Mouse (Mus musculus): ENCODE data around the gene Pgm2l1. TPM values are rescaled to one million over a fixed set of nuclear protein-coding genes. Genes with fewer than 3 reads are reported as not detected.
"Not testable (repeated sequence)": the region's sequence is repeated elsewhere in the genome, so short reads cannot be mapped to it uniquely, and the experiment has no call there.

The Pgm2l1 gene
- total RNA-seq, 2 experiments from 2014 or later: 250 to 271 TPM

DNA sequence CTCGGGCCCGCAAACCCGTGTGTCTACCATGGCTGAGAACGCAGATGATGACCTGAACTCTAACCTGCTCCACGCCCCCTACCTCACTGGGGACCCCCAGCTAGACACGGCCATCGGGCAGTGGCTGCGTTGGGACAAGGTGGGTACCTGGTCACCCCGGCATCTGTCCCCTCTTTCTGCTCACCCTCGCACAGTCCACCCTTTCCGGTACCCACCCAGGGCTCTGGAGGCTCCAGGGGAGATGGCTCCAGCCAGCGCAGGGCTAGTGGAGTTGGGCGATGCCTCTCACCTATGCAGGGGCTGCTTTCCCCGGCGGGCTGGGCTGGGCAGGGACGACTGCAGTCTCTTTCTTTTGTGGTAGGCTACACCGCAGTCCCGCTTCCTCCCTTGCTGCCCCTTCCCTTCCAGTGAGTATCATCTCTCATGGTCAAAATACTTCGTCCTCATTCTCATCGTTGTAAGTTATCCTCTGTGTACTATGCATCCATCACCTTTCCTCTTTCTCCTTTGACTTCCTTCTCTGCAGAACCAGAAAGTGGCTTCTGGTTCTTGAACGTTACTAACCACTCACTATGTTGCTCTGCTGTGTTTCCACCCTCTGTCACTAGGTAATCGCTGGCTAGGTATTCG, 817 bp downstream of the Pgm2l1 start:
- peak in 1 of 2 experiments; percentile 26 for DNase-seq (ENCODE audit: low spot score in 2 of 2)

DNA sequence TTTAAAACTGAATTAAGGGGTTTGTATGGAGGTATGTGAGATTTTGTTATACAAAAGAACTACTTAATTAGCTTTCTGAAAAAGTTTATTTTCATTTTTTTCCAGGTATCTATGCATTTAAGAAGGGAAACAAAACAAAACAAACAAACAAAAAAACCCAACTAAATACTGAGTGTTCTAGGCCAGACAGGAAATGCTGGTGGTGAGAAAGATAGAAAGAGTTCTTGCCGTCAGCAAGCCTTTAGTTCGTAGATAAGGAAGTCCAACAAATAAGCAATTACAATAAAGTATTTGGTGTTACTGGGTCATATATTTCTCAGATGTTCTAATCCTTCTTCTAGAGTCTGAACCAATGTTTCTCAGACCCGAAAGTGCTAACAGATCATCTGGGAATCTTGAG, 1.8 kb downstream of the Pgm2l1 start:
- DNase-seq (ENCODE audit: low spot score in 2 of 2): no peak

DNA sequence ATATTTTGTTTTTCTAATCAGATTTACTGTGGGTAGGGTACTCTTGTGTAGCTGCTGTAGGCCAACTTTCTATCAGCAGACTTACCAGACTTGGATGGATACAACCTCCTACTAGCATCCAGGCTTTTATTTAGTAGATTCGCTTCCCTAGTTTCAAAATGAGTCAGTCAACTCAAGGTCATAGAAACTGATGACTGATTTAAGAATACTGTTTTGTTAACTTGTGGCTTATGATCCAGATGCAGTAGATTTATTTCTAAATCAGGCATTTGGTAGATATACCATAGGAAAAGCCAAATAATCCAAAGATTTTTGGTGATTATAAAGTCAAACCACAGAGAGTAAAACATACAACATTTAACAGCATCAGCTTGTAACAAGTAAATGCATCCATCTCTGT, 3.5 kb downstream of the Pgm2l1 start:
- DNase-seq (ENCODE audit: low spot score in 2 of 2): no peak

DNA sequence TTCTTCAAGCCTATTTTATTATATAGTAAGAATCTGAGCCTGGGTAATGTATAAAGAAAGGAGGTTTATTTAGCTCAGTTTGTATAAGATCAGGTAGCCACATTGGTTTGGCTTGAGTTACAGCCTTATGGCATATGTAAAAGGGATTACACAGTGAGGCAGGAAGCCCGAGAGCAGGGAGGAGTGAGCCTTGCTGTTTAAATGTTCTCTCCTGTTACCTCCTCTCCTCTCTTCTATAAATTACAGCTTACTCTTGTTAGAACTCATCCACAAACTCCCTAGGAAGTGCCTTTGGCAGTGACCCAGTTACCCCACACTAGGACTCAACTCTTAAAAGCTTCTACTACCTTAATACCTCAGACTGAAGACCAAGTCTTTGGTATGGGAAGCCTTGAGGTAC, 4.5 kb downstream of the Pgm2l1 start:
- DNase-seq (ENCODE audit: low spot score in 2 of 2): no peak

DNA sequence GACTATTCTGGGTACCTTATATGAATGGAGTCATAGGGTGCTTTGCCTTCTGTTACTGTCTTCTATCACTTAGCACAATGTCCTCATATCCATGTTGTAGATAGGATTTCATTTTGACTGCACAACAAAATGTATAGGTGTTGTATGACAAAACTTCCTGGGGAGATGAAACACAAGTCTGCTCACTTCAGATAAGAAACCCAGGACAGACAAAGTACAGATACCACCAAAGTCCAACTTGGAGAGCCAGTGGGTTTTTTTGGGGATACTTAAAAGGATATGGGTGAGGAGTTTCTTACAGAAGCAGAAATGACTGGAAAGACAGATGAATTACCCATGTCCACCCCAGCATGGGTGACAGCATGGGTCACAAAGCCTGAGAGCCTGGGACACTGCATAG, 6.5 kb downstream of the Pgm2l1 start:
- no peak for DNase-seq (ENCODE audit: low spot score in 2 of 2)

DNA sequence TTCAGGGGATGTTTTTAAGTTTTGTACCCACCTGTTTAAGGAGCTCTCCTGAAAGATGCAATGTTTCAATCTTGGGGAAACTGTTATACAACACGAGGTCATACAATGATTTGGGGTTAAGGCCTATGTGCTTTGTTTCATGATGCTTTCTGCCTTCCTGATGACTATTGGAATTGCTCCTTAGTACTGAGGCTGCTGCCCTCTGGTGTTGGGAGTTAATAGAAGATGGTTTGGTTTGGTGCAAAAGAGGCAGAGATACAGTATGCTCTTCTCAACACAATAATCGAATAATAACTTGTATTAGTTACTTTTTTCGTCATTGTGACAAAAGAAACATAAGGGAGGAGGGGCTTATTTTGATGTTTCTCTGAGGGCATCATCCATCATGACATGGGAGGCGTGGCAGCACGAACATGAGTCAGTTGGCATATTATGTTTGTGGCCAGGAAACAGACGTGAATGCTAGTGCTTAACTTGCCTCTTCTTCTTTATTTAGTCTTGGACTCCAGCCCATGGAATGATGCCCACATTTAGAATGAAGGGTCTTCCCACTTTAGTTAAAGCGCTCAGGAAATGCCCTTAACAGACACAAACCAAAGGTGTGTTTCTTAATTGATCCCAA, 7.2 kb downstream of the Pgm2l1 start:
- DNase-seq (ENCODE audit: low spot score in 2 of 2): peak in 1 of 2 experiments; percentile 47

DNA sequence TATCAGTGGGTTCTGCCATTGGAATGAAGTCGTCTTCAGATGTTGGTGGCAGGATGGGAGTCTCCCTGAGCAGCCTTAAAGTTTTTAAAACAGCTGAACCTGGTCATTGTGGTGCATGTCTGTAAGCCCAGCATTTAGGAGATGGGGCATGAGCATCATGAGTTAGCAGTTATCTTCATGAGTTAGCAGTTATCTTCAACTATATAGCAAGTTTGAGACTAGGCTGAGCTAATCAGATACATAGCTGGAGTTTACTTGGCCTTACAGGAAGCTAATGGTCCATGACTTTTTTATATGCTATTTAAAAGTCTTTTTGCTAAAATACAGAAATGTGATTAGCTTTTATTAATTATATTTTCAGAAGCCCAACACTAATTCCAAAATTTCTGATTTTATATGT, 11.1 kb downstream of the Pgm2l1 start:
- DNase-seq (ENCODE audit: low spot score in 2 of 2): no peak

DNA sequence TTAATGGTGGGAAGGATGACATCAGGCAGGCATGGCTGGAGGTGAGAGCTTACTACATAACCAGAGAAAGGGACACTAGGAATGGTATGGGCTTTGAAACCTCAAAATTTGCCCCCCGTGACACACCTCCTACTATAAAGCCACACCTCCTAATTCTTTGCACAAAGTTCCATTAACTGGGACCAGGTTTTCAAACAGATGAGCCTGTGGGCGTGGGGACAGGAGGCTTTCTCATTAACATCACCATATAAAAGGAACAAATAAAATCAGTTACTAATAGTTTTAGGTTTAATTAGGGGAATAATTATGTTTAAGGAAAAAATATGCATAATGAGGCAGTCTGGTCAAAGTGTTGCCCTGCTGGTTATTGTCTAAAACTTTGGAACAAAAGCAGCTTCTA, 13.4 kb downstream of the Pgm2l1 start:
- DNase-seq (ENCODE audit: low spot score in 2 of 2): no peak

DNA sequence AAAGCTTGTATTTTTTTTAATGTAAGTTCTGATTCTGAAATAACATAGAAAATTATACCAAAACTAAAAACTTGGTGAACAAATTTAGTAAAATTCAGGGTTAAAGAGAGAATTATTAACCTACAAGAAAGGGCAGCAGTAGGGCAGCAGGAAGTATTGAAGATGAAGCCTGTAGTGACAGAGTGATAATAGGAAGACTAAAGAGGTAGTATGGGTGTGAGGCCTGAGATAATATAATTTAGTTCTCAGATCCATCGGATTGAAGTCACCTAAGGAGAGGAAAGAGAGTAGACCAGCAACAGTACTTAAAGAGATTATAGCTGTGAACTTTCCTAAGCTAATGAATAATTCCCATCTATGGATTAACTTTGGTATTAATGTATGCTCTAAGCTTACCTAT, 15.8 kb downstream of the Pgm2l1 start:
- DNase-seq (ENCODE audit: low spot score in 2 of 2): no peak

DNA sequence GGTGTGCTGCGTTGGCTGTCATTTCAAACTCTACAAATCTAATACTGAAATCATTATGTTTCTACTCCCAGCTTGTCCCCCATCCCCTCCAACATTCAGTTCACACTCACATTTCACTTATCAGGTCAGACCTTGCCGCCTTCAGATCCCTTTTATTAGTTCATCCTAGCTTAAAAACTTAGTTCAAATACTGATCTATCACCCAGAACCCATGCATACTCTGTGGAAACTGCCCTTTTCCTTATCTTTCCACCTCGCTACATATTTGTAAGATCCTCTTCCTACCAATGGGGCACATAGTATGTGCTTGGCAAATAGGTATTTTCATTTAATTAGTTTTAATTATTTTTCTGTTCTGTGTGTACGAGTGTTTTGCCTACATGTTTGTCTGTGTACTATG, 17.0 kb downstream of the Pgm2l1 start:
- DNase-seq (ENCODE audit: low spot score in 2 of 2): no peak

DNA sequence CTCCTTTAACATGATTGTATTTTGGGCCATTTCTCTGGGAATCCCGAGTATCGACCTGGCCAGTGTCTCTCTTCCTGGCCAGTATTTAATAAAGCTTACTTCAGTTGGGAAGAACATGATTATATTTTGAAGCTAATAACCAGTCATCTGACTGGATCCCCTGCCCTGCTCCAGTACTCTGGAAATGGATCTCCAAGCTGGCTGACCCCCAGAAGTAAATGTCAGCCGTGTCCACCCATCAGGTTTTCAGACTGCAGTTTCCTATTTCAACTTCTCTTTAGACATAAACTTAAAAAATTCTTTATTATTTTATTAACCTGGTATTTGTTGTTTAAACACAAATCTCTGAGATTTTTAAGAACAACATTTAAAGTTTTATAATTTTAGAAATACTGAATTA, 18.0 kb downstream of the Pgm2l1 start:
- DNase-seq (ENCODE audit: low spot score in 2 of 2): no peak

DNA sequence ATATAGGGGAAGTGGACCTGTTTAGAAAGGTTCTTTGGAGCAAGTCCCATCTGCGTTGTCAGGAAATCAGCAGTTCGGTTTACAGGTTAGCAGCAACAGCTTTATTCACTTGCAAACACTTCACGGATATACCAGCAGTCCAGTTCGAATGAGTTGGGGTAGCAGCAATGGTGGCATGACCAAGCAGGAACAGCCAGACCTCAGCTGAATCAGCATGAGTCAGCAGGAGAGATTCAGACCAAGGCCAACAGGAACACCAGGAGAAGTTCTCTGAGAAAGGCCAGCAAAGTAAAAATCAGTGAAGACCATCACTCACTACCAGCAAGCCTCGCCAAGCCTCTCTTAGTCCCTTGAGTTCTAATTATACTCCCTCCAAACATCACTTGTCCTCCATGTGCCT, 23.5 kb downstream of the Pgm2l1 start:
- DNase-seq (ENCODE audit: low spot score in 2 of 2): no peak

DNA sequence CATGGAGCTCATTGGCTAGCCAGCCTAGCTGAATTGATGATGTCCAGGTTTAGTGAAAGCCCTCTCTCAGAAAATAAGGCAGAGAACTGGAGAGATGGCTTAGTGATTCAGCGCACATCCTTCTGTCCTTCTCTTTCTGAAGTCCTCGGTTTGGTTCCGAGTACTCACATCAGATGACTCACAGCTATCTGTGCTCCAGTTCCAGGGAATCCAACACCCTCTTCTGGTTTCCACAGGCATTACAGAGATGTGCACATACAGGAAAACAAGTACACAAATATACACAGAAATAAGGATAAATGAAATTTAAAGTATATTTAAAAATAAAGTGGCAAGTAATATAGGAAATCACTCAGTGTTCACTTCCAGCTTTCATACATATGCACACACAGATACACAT, 35.2 kb downstream of the Pgm2l1 start:
- DNase-seq (ENCODE audit: low spot score in 2 of 2): no peak

DNA sequence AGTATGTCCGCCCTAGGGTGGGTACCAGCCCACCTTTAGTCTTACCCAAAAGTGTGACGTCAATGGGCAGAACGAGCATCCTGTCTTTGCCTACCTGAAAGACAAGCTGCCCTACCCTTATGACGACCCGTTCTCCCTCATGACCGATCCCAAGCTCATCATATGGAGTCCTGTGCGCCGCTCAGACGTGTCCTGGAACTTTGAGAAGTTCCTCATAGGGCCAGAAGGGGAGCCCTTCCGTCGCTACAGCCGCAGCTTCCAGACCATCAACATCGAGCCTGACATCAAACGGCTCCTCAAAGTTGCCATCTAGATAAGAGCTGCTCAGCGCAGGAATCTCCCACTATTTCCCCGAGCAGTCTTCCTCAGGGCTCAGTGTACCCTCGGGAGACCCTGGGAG, 37.7 kb downstream of the Pgm2l1 start:
- not testable (repeated sequence) for DNase-seq (ENCODE audit: low spot score in 2 of 2)

DNA sequence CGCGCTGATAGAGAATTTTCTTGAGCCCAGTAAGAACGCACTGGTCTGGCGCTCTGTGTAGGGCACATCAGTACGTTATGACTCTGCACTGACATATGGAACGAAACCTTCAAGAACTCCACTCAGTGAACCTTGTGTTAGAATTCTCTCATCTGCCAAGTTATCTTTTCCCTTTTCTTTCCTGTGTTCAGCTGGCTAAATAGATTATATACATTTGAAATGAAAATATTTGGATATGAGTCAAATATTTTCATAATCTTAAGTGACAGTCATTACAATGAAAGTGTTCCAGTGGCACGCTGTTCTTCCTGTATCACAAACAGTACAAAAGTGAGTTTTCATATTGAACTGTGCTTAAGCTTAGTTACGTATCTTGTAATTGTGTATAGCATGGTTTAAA, 45.2 kb downstream of the Pgm2l1 start:
- no peak for DNase-seq (ENCODE audit: low spot score in 2 of 2)

DNA sequence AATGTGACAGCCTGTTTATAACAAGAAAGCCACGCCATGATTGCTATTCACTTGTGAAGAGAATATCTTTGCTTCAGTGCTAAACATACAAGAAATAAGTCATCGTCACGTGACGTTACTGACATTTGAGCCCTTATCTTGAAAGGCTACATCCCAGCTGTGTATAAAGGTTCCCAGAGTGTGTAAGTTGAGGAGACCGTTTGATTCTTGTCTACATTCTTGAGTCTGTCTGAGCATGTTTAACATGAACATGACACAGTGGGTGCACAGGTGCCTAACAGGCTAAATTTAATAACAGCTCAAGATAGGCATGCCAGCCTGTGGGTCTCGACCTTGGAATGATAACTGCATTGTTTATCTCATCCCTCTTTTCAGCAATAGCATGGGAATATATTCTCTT, 47.3 kb downstream of the Pgm2l1 start:
- DNase-seq (ENCODE audit: low spot score in 2 of 2): no peak

DNA sequence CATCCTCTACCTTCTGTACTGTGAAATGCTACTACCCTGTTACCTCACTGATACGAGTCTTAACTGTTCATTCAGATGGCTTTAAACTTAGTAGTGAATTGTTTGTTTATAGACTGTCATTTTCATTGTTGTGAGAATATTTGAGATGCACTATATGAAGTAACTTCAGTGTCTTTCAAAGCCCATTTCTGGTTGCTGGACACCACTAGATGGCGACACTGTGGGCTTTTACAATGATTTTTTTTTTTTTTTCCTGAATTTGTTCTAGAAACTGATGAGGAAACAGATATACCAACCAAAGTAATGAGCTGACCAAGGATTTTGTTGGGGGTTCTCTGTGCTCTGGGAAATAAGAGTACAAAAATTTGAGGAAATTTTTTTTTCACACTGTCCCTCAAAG, 49.2 kb downstream of the Pgm2l1 start:
- no peak for DNase-seq (ENCODE audit: low spot score in 2 of 2)

DNA sequence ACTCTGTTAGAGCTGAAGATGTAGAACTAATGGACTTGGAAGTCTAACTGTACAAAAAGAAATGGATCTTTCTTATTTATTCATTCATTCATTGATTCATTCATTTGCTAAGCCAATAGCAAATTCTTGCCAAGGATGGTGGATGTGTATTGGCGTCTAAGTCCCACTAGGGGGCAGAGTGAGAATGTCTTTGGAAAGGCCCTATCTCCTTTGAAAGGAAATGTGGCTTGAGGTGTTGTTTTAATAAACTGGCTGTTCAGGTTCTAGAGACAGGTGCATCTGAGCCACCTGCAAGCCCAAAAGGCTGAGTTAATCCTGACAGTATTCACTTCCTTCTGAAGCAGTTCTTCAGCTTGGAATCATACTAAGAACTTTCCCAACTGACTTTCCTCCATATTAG, 52.6 kb downstream of the Pgm2l1 start:
- DNase-seq (ENCODE audit: low spot score in 2 of 2): peak in 1 of 2 experiments; percentile 53

DNA sequence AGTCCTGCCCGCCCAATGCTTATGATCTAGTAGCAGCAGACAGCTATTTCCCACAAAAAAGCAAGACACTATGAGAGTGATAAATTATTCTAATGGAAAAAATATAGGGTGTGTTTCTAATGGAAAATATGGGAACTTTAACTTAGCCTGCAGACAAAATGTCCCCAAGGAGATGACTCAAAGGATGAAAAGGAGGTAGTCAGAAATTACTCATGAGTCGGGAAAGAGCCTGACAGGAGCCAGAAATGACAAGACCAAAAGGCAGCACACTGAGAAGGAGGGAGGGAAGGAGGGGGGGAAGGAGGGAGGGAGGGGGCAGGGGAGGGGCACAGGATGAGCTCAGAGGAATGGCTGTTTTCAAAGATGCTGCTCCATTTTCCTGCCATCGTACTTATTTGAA, 54.4 kb downstream of the Pgm2l1 start:
- no peak for DNase-seq (ENCODE audit: low spot score in 2 of 2)

DNA sequence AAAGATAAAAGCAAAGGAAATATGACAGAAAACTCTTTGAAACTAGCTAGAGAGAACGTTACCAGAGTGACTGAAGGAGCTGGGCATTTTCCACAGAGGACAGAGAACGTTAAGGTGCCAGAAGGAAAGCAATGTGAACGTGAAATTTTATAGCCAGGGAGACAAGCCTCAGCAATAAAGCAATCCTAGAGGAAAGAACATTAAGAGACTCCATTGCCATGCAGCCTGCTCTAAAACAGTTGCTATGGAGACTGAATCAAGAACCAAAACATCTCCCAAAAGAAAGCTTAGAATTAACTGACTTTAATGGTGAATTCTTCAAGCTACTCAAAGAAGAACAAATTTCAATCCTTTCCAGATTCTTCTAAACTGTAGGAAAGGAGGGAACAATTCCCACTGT, 56.1 kb downstream of the Pgm2l1 start:
- DNase-seq (ENCODE audit: low spot score in 2 of 2): no peak

DNA sequence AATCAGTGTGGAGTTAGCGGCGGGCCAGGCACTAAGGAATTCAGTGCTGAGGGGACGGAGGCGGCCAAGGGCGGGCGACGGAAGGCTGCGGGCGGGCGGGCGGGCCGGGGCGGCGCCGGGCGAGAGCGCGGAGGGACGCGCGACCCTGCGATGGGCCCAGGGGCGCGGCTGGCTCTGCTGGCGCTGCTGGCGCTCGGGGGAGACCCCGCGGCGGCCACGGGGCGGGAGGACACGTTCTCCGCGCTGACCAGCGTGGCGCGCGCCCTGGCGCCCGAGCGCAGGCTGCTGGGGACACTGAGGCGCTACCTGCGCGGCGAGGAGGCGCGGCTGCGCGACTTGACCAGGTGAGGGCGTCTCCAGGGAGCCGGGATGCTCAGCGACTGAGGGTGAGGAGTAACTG, 58.2 kb downstream of the Pgm2l1 start, which contains the start of gene P4ha3:
Gene P4ha3, plus strand, starts transcription at position 138 of the 400 bp plus-strand sequence.
- peak; percentile 44 to 48 for DNase-seq (ENCODE audit: low spot score in 2 of 2)

DNA sequence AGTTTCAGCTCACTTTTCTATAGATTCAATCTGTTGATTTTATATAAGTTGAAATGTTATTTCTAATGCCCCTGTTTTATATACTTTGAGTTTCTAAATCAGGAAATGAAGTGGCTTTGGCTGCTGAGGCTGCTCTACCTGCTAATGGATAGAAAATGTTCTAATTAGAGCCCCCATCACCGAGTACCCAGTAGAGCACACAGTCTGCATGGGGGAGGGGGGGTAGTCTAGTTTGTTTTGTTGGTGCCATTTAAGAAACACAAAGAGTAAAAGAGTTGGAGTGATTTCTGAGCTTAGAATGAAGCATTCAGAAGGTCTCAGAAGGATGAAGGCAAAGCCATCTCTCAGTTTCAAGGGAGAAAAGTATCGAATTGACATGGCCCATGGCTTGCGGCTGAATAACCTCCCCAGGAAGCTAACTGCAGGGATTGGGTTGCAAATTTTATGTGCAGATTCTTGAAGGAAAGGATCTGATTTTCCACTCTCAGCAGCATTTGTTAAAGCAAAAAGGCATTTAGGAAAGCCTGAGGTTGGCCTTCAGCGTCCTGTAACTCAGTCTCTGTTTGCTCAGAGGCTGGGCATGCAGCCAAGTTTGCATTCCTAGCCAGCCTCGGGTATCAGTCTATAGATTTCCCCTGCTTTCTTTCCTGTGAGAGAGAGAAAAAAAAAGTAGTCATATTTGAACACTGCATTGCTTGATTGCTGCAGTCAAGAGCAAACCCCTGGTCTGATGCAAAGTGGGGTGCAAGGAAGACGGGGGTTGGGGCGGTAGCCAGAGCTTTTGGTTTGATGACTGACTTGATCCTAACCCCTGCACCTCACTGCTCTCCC, 60.8 kb downstream of the Pgm2l1 start:
- DNase-seq (ENCODE audit: low spot score in 2 of 2): no peak
